20 mouse cellular contexts compared by ENCODE assay signal in the genomic region with DNA sequence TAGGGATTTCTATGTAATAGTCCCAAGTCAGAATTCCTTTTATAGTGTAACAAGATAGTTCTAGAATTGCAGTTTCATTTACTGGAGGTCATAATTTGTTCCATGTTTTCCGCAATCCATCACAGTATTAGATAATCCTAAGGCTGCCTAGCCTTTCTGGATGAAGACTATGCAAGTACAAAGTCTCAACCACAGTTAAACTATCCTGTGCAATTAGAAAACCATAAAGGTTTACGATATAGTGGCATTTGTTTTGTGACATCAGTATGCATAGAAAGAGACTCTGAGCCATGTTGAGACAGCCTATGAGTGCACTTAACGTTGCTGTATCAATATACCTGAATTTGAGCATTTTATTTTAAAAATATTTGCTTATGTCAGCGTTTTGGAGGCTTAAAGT.
"Had no signal": no experiment of that assay in that cellular context is flagged by ENCODE, and none has a peak within 500 bp of the region (broad histone marks: within the 10 kb centered on the region; RNA-seq: fewer than 3 reads in every experiment).

No protein-coding gene starts in this region.

- H3K36me3 ChIP-seq: heart, embryonic 10.5 days; heart, embryonic 12.5 days; hindbrain, embryonic 13.5 days; hindbrain, embryonic 15.5 days; limb, embryonic 13.5 days; limb, embryonic 15.5 days; liver, embryonic 12.5 days had no signal

- H3K27ac ChIP-seq: heart, embryonic 10.5 days; hindbrain, embryonic 13.5 days; hindbrain, embryonic 15.5 days; hindbrain, postnatal 0 days; limb, embryonic 13.5 days; liver, embryonic 12.5 days; liver, embryonic 14.5 days had no signal

- H3K9ac ChIP-seq: heart, embryonic 12.5 days; hindbrain, embryonic 13.5 days; hindbrain, embryonic 15.5 days; limb, embryonic 13.5 days; limb, embryonic 15.5 days; liver, embryonic 12.5 days; liver, embryonic 14.5 days had no signal

- H3K27me3 ChIP-seq: heart, embryonic 12.5 days; hindbrain, embryonic 13.5 days; hindbrain, embryonic 15.5 days; limb, embryonic 15.5 days; liver, embryonic 12.5 days had no signal

- H3K9me3 ChIP-seq: heart, embryonic 10.5 days; heart, embryonic 12.5 days; hindbrain, embryonic 13.5 days; hindbrain, embryonic 15.5 days; limb, embryonic 13.5 days; limb, embryonic 15.5 days; liver, embryonic 12.5 days had no signal

- H3K4me1 ChIP-seq: heart, embryonic 10.5 days; heart, embryonic 12.5 days; hindbrain, embryonic 13.5 days; hindbrain, embryonic 15.5 days; limb, embryonic 13.5 days; limb, embryonic 15.5 days; liver, embryonic 12.5 days had no signal

- H3K4me3 ChIP-seq: heart, embryonic 10.5 days; heart, embryonic 12.5 days; hindbrain, embryonic 13.5 days; hindbrain, embryonic 15.5 days; limb, embryonic 13.5 days; limb, embryonic 15.5 days; liver, embryonic 12.5 days had no signal

- DNase-seq: gastrocnemius, postnatal 14 days; heart, adult 18-20 months; heart, postnatal 10 days; heart, postnatal 4 days; kidney, adult 18-20 months; kidney, adult 8-10 months; kidney, postnatal 14 days; kidney, postnatal 36 days; layer of hippocampus, adult 9-11 months; layer of hippocampus, postnatal 36 days; left cerebral cortex, postnatal 4 days had no signal

- H3K4me2 ChIP-seq: heart, embryonic 12.5 days; hindbrain, embryonic 13.5 days; hindbrain, embryonic 15.5 days; limb, embryonic 13.5 days; limb, embryonic 15.5 days; liver, embryonic 12.5 days had no signal
